Mouse (Mus musculus) myocyte (in vitro differentiated cells): Measurements from ENCODE around the gene Ago1.

Source experiments
- E2F4 ChIP-seq: IDR thresholded peaks from one replicate; pipeline ENCODE4 v1.6.1; 2011; ENCODE audit warnings: mild to moderate bottlenecking, control low read depth, moderate library complexity; ENCODE audit not compliant: insufficient read depth
- MAX ChIP-seq: IDR thresholded peaks from one replicate; pipeline ENCODE4 v1.6.1; 2011; ENCODE audit warnings: low read depth, mild to moderate bottlenecking, control low read depth
- MYOD1 ChIP-seq, 3 experiments: IDR thresholded peaks; one replicate each; pipeline ENCODE4 v1.6.1; 2011; ENCODE audit warnings: control low read depth in 2 of 3, low read depth in 2 of 3, mild to moderate bottlenecking in 2 of 3, moderate library complexity in 1 of 3; ENCODE audit not compliant: insufficient read length in 2 of 3, control insufficient read depth in 1 of 3
- MYOG ChIP-seq, 3 experiments: IDR thresholded peaks; one replicate each; pipeline ENCODE4 v1.6.1; 2011; ENCODE audit warnings: control low read depth in 2 of 3, low read depth in 2 of 3, mild to moderate bottlenecking in 2 of 3; ENCODE audit not compliant: insufficient read length in 2 of 3, control insufficient read depth in 1 of 3, insufficient read depth in 1 of 3
- POLR2A ChIP-seq: IDR thresholded peaks from one replicate; pipeline ENCODE4 v1.6.1; 2011; ENCODE audit warnings: low read depth, mild to moderate bottlenecking, control low read depth, moderate library complexity; ENCODE audit not compliant: insufficient read length
- REST ChIP-seq: IDR thresholded peaks from one replicate; pipeline ENCODE4 v1.6.1; 2011; ENCODE audit warnings: mild to moderate bottlenecking, control low read depth, moderate library complexity; ENCODE audit not compliant: insufficient read depth, insufficient read length
- SRF ChIP-seq: IDR thresholded peaks from one replicate; pipeline ENCODE4 v1.6.1; 2011; ENCODE audit warnings: low read depth; ENCODE audit not compliant: control insufficient read depth, insufficient read length
- TCF12 ChIP-seq: IDR thresholded peaks from one replicate; pipeline ENCODE4 v1.6.1; 2011; ENCODE audit warnings: mild to moderate bottlenecking, control low read depth; ENCODE audit not compliant: poor library complexity, insufficient read depth, severe bottlenecking
- USF1 ChIP-seq: IDR thresholded peaks from one replicate; pipeline ENCODE4 v1.6.1; 2011; ENCODE audit warnings: low read depth, mild to moderate bottlenecking, control low read depth, moderate library complexity

- TF ChIP-seq POLR2A (no peak), MYOD1 (IDR thresholded peaks at IDR 0.05; ENCODE audit: control insufficient read depth in 1 of 3, insufficient read length in 2 of 3, low read depth in 2 of 3) (no peak), USF1 (no peak), REST (no peak), MYOG (IDR thresholded peaks at IDR 0.05; ENCODE audit: control insufficient read depth in 1 of 3, insufficient read depth in 1 of 3, insufficient read length in 2 of 3, low read depth in 2 of 3) (no peak), E2F4 (no peak), SRF (no peak), TCF12 (no peak), MAX (no peak)
These were observed 22.3 kb upstream of the Ago1 start for GRCm38 (mm10) chr4:126490726-126491125.
